Mouse (Mus musculus) gastrocnemius, adult 8-10 months (tissue): ENCODE results near the gene Flad1. TPM values are rescaled to one million over a fixed set of nuclear protein-coding genes. Genes with fewer than 3 reads are reported as not detected.
A peak's percentile ranks its signal among the peaks of the same experiment; 100 is the strongest.
"Not testable (repeated sequence)": the region's sequence is repeated elsewhere in the genome, so short reads cannot be mapped to it uniquely, and the experiment has no call there.

Experiments
- DNase-seq, 2 experiments: peaks; one replicate each; pipeline ENCODE4 v3.0.0; 2022; ENCODE audit warnings: low spot score in 2 of 2
- total RNA-seq, 4 experiments: library from RNA; stranded (reverse); gene quantifications; 2 replicates each; pipeline ENCODE4 v1.2.4; 2022

Flad1 gene
- total RNA-seq, 4 experiments from 2014 or later, result 37.8 to 46.1 (median 41.6) TPM

DNA sequence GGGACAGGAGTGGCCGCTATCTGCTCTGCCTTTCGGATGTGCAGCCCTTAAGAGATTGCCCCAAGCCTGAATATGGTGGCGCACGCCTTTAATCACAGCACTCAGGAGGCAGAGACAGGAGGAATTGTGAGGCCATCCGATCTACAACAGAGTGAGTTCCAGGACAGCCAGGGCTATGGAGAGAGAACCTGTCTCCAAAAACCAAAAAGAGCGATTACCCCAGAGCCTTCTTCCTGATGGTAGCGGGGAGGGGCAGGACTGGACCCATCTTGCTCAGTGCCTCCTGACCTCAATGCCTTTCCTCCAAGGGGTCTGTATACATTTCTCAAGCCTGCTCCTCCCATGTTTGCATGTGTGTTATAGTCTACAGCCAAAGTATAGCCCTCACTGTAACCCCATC, 17.4 kb upstream of the Flad1 start:
- DNase-seq, result not testable (repeated sequence)

DNA sequence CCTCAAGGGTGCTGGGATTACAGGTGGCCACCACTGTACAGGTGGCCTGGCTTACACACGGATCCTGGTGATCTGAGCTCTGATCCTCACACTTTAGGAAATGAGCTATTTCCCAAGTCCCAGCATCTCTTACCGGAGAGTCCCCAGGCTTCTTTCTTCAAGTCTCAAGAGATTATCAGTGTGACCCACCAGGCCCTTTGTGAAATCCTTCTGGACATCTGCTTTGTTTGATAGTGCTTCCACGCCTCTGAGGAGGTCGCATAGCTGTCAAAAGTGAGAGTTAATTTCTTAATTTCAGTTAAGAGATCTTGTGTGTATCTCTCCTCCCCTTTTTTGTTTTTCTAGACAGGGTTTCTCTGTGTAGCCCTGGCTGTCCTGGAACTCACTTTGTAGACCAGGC, 14.2 kb upstream of the Flad1 start:
- DNase-seq, result no peak

DNA sequence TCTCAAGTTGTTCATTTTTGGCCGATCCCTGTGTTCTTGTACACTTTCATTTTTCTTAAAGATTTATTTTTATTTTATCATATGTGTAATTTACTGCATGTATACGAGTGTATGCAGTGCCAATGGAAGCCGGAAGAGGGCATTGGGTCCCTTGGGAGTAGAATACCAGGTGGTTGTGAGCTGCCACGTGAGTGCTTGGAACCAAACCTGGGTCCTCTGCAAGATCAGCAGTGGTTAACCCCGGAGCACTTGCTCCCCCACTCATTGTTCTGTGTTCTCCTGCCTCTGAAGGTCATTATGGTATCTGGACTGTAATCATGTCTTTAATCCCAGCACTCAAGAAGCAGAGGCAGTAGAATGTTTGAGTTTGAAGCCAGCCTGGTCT, 13.5 kb upstream of the Flad1 start:
- peak in 1 of 2 experiments; percentile 1 for DNase-seq

DNA sequence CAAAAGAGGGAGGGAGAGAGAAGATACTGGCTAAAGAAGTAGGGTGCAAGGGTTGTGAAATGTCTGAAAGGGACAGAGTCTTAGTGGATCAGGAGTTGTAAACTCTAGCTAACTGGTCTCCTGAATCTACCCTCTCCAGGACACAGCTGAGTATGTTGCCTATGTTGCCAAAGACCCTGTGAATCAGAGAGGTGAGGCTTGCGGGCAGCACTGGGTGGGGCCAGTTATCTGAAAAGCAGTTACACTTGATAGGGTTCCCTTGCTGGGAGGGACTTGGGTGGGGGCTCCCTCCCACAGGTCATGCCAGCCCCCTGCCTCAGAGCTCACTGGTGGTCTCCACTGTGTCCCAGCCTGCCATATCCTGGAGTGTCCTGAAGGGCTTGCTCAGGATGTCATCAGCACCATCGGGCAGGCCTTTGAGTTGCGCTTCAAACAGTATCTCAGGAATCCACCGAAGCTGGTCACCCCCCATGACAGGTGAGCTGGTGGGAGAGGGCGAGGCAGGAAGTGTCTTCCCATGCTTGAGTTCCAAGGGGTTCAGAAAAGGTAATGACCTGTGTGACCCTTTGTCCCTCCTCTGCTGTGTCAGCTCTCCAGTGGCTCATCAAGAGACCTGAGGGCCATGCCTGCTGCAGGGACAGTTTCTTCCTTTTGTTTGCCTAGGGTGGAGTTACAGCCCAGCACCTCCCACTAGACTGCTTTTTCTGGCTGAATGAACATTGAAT, 12.9 kb upstream of the Flad1 start:
- peak in 1 of 2 experiments; percentile 1 for DNase-seq

DNA sequence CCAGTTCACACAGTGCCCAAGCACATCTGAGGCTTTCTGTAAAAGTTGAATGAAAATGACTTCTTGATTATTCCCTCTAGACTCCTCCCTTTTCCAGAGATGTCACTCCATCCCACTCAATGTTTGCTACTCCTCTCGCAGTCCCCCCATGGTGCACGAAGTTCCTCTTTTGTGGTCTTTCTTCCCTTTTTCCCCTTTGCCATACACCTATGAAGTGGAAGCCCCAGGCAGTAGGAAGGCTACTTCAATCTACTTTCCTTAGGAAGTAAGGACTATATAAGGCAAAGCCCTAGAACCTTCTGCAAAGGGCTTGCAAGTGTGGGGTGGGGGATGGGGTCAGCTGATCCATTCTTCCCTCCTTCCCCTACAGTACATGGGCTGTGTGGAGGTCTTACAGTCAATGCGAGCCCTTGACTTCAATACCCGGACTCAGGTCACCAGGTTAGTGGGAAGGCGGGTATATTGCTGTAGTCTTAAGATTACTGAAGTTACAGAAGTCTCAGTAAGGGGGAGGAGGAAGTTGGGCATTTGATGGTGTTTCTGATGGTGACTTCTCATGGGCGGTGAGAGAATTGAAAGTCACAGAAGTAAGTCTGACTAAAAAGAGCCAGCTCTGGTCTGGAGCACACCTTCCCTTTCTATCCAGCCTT, 11.0 kb upstream of the Flad1 start:
- DNase-seq, result no peak

DNA sequence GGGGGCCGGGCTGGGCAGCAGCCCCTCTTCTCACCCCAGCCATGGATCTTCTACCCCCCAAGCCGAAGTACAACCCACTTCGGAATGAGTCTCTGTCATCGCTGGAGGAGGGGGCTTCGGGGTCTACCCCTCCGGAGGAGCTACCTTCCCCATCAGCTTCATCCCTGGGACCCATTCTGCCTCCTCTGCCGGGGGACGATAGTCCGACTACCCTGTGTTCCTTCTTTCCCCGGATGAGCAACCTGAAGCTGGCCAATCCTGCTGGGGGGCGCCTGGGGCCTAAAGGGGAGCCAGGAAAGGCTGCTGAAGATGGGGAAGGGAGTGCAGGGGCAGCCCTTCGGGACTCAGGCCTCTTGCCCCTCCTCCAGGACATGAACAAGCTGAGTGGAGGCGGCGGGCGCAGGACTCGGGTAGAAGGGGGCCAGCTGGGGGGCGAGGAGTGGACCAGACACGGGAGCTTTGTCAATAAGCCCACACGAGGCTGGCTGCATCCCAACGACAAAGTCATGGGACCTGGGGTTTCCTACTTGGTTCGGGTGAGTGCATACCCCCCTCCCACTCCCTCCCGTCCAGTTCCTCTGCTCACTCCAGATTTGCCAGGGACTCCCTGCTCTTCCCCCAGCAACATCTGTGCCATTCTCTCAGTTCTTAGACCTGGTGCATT, 10.3 kb upstream of the Flad1 start:
- DNase-seq, result peak in 1 of 2 experiments; percentile 4

DNA sequence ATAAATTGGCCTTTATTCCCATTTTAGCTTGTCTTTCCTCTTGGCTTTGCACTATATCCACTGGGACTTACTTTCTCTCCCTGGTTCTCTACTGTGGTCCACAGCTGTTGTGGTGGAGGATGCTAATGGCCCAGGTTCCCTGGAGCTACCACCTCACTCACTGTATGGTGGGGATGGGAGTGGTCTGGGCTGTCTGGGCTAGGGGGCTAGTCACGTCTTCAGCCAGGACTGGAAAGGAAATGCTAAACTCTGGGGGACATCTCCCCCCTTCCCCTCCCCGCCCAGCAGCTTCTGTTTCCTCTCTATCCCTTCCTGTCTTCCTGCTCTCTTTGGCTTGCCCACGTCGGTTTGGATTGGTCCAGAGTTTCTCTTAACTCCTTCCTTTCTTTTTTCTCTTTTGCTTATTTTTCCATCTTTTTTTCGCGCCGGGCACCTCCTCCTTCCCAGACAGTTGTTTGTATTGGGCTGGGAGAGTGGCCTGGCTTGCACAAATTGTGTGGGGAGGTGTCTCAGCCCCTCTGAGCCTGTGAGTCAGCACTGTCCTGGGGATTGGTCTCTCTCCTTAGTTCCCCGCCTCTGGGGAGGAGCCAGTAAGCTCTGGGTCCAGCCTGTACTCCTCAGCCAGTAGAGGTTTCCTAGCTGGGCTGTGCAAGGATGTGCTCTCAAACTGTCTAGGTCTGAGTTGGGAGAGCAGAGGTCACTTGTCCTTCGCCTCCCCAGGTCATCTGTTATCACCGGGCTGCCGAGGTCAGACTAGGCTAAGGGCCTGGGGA, 9.5 kb upstream of the Flad1 start:
- peak; percentile 76 to 83 for DNase-seq

DNA sequence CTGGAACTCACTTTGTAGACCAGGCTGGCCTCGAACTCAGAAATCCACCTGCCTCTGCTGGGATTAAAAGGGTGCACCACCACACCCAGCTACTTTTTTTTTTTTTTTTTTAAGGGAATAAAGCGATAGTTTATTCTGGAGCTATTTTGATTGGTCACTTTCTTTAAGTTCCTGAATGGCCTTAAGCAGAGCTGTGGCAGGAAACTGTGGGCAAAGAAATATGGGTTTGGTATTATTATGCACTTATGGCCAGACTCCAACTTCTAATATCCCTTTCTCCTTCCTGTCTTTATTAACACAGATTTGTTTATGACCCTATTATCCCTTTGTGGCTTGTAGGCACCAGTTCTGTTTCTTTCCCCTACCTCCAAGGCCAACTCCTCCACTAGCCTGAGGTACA, 8.8 kb upstream of the Flad1 start:
- no peak for DNase-seq

DNA sequence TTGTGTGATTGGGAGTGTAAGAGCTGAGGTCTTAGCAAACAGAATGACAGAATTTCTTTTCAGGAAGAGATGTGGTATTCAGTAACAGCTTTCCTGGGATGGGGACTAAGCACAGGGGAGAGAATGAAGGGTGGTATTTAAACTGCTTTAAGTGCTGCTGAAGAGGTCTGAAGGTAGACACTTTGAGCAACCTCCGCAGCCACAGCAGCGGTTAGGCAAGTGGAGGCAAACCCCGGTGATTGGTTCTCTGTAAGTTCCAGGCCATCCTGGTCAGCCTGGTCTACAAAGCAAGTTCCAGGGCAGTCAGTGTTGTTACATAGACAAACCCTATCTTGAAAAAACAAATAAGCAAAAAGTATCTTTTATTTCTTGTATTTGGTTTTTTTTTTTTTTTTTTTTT, 8.3 kb upstream of the Flad1 start:
- no peak for DNase-seq

DNA sequence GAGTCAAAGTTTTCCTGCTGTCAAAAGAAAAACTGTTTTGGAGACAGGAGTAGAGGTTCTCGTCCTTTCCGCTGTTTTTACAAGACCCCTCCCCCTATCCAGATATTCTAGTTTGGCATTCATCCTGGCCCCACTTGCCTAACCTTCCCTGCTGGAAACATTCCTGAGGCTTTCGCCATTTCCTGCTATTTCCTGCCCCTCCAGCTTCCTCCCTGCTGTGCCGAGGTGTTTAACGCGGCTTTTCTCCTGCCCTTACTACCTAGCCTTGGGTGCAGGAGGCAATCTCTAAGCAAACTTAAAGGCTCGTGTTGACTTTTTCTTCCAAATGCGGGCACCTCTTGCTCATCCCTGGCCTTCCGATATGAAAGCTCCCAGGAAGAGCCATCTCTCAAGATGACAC, 7.9 kb upstream of the Flad1 start:
- no peak for DNase-seq

DNA sequence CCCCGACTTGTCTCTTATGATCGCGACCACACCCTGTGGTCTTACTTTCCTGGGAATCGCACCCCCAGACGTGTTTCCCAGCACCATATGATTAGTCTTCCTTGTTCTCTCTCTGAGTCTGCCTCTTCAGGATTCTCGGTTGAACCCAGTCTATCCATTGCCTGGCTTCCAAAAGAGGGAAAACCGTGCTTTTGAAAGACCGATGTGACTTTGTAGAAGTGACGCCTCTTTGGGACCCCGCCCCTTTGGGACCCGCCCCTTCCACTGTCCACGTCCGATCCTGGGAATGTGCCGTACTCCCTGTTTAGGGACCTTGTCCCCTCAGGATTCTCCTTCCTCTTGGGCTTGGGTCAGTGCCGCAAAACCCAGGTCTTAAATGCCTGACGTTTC, 7.2 kb upstream of the Flad1 start:
- peak; percentile 71 for DNase-seq

DNA sequence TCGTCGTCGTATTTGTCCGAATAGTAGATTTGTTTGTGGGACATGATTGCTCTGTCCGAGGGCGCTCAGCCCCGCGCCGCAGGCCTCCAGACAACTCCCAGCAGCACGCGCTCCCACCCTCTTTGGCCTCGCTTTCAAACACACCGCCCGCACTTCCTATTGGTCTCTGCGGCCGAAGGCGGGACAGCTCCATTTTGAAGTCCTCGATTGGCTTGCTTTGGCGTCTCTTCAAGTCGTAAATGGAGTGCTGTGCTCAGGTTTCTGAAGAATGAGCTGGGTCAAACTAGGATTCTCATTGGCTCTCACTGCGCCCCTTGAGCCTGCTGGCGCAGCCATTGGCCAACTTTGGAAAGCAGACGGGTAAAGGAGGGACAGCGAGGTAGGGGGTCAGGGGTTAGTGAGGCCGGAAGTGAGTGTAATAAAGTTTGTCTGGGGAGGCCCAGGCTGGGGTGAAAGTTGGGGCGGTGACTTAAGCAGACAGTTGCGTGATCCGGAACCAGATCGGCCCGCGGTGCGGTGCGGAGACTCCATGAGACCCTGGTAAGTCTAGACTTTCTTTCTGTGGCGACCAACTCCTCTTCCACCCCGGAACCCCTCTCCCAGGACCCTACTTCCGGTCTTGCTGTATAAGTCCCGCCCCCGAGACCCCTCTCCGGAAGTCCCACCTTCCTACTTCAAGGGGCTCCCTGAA, 6.6 kb upstream of the Flad1 start, which contains the start of the genes Cks1b and Shc1:
Cks1b (minus strand) TSS at position 214 of the 691 bp plus-strand sequence.
Shc1 (plus strand) TSS at position 274 of the 691 bp plus-strand sequence.
- peak; percentile 94 to 95 for DNase-seq

DNA sequence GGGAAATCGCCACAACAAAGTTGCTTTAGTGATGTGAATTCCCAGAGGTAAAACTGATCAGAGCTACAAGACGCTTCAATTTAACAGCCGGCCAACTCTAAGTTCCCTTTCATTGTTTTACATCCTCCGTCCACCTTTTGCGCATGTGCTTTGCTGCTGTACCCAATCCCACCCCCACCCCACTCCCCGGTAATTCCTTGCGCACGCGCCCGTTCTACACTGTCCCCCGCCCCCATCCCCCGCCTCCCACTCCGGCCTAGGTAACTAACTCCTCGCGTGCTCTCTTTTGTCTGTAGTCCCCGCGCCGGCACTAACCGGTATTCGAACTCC, 6.1 kb upstream of the Flad1 start:
- DNase-seq, result no peak

DNA sequence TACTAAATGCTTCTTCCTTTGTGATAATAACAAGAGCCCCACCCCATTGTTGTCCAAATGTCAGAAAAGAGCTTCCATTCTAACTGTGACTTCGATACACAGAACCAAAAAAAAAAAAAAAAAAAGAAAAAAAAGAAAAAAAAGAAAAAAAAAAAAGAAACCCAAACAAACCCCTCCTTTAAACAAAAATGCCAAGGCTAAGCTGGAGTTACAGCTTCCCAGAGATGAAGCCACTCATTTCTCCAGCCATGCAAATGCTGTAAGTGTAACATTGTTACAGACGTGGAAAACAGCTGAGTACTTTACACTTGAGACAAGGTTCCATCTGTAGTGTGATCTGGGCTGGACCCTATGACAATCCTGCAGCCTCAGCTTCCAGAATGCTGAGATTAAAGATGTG, 5.5 kb upstream of the Flad1 start:
- no peak for DNase-seq

DNA sequence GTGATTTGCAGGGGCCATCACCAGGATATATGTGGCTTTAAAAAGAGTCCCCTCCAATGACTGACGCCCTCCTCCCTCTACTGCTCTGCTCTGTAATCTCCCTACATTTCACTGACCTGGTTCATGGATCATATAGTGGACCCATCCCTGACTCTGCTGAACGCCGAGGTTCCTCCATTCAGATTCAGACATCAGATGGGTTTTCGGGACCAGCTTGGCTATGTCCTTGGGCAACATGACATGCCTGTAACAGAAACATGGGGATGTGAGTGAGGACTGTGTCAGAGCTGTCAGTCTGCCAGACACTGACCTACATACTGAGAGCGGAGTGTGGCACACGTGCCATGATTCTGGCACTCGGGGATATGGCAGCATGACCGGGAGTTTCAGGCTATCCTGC, 4.5 kb upstream of the Flad1 start:
- DNase-seq, result no peak

DNA sequence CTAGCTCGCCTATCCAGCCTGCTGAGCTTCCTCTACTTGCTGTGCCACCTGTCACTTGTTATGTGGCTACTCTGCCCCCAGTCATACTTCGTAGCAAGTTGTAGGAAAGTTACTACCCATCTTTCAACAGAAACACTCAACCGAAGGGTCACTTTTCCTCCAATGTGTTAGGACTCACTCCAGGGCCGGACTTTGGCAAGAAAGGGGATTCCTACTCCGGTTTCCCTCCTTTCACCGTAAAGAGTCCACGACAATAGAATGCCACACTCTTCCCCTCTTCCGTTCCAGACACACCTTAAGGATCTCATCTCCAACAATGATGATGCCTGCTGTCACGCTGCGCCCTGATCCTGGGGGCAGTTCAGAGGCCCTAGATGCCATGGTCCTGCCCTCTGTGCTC, 806 bp downstream of the Flad1 start:
- no peak for DNase-seq

DNA sequence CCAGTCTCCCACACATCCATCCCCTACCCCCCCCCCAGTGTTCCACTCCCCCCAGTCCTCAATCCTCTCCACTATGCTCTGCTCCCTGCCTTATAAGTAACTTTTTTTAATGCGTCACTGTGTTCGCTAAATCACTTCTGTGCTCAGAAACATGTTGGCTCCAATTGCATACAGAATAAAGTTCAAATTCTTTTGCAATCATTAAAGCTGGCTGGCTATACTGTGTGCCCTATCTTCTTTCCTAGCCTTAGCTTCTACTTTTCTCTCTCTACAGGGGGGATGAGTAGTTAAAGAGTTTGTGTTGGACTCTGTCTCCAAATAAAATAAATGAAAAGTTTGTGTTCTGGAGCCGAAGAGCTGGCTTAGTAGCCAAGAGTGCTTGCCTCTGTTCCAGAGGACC, 2.0 kb downstream of the Flad1 start:
- DNase-seq, result no peak

DNA sequence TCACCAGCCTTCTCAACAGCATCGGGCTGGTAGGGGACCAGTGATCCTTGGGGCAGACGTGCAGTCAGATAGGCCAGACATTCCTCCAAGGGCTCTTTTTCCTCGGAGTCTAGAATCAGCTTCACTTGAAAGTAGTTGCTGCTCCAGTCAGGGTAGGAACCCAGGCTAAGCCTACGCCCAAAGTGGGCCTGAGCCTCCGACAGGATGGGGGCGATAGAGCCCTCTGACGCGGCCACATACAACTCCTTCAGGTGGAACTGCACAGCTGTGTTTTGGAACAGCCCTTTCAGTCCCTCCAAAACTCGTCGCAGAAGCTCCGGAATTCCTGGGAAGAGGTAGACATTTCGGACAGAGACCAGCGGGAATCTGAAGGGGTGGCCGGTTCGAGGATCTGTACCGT, 3.2 kb downstream of the Flad1 start:
- no peak for DNase-seq

DNA sequence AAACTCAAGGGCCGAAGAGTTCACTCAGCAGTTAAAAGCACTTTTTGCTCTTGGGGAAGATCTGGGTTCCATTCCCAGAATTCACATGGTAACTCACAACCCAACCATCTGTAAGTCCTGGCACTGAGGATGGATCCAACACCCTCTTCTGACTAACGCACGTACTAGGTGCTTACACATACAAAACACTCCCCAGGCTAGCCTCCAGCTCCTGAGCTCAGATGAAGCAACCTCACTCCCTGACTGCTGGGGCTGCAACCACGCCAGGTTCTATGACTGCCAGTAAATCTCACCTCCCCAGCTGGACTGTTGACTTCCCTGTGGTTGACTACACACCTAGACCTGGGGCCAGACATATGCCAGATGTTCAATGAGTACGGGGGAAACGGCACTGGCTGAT, 4.8 kb downstream of the Flad1 start:
- peak in 1 of 2 experiments; percentile 34 for DNase-seq

DNA sequence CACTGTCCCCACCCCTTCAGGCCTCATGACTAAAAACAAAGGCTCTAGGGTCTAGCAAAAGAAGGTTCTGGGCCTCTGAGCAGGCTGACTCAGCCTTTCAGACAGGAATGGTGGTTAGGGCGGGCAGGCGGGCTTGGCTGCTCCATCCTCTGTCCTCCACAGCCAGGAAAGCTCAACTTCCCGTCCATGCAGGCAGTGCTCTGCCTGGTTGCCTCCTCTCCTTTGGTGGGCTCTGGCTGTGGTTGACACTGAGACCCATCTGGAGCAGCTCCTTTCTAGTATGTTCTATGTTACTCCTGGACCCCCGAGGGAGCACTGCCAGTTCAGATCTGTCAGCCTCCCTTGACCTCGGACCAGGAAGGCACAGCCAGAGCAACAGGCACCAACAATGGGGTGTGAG, 9.0 kb downstream of the Flad1 start, which contains the start of gene Lenep:
Lenep (minus strand) TSS at position 101 of the 400 bp plus-strand sequence.
- no peak for DNase-seq

DNA sequence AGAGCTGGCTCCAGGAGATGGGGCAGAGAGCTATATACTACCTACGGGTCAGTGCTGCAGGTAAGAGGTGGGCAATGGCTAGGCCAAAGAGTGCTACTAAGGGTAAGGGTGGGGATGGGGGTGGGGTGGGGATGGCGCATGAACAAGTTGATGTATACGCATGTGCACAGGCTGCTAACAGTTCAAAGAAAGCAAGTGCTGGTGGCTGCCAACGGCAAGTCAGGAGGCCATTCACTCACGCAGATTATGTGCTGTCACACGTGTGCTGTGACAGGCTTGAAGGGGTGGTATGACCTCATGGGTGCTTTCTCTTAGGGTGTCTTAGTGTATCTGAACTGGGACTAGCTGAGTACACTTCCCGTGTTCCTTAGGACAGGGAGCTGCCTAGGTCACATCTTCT, 10.3 kb downstream of the Flad1 start:
- no peak for DNase-seq
